Mouse (Mus musculus) gastrocnemius, adult 8-10 months (tissue): Measurements from ENCODE around the gene Bid. TPM values are rescaled to one million over a fixed set of nuclear protein-coding genes. Genes with fewer than 3 reads are reported as not detected.
"Not testable (repeated sequence)": the region's sequence is repeated elsewhere in the genome, so short reads cannot be mapped to it uniquely, and the experiment has no call there.

Experiments used
- DNase-seq, 2 experiments: peaks; one replicate each; pipeline ENCODE4 v3.0.0; 2022; ENCODE audit warnings: low spot score in 2 of 2
- total RNA-seq, 4 experiments: library from RNA; stranded (reverse); gene quantifications; 2 replicates each; pipeline ENCODE4 v1.2.4; 2022

Bid gene
- total RNA-seq, 4 experiments from 2014 or later = 0.31 to 0.76 (median 0.66) TPM

- DNase-seq = no peak
These were observed 11.5 kb downstream of the Bid start for GRCm38 (mm10) chr6:120905111-120905510.

- no peak for DNase-seq
These were observed 12.7 kb downstream of the Bid start for GRCm38 (mm10) chr6:120903961-120904360.

- peak in 1 of 2 experiments; percentile 27 for DNase-seq
These were observed 13.2 kb downstream of the Bid start for GRCm38 (mm10) chr6:120903450-120903912.

DNA sequence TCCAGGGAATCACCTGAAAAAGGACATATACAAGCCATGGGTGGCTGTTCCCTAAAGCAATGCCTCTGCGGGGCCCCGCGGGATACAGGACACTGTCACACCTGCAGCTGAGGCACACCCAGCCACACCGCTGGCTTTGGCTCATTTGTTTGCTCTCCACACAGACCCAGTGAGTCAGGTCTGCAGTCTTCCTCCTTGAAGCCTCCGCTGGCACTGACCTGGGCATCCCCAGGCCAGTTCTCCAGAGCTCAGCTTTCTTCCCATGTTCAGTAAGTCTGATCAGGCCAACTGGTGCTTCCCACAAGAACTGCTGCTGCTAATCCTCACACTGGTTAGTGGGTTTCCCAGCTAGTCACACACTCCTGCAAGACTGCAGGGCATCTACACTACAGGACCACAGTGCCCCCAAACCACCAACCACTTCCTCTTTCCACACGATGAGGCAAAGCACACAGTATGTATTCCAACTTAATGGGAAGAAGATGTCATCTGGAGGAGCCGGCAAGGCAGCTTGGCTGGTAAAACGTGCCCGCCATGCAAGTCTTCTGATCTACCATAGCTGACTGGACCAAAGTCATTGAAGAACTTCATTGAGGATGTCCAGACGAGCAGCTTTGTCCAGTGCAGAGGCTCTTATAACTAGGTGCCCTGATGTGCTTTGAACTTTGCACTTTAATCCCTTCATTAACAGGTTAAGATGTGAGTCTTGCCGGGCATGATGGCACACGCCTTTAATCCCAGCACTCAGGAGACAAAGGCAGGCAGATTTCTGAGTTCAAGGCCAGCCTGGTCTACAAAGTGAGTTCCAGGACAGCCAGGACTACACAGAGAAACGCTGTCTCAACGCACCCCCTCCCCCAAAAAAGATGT is 14.6 kb downstream of the Bid start:
- no peak for DNase-seq

GRCm38 (mm10) chr6:120898188-120898833 is 18.3 kb downstream of the Bid start:
- DNase-seq = no peak

DNA sequence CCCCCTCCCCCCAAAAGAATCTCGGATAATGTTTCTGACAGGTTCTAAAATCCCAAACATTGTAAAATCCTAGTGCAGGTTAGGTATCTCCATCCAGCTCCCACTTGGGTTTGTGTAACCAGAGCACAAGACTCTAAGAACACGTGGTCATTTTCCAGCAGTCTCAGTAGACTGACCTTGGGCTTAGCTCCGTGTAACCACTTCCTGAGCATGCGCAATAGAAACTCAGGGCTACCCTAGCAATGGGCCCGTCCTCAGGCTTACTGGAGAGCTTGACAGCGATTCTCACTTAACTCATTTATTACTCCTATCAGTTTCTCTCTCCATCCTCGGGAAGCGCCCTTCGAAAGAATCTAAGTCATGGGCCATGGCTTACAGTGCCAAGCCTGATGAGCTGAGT is 22.1 kb downstream of the Bid start:
- DNase-seq = no peak

- no peak for DNase-seq
These were observed 22.6 kb downstream of the Bid start for GRCm38 (mm10) chr6:120894089-120894488.

DNA sequence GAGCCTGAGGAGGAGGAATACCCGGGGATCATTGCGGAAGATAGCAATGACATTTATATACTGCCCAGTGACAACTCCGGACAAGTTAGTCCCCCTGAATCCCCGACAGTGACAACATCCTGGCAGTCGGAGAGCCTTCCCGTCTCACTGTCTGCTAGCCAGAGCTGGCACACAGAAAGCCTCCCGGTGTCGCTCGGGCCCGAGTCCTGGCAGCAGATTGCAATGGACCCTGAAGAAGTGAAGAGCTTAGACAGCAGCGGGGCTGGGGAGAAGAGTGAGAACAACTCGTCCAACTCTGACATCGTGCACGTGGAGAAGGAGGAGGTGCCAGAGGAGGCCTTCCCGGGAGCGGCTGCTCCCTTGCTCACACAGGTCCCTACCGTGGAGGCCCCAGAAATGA is 30.0 kb downstream of the Bid start:
- DNase-seq = no peak

DNA sequence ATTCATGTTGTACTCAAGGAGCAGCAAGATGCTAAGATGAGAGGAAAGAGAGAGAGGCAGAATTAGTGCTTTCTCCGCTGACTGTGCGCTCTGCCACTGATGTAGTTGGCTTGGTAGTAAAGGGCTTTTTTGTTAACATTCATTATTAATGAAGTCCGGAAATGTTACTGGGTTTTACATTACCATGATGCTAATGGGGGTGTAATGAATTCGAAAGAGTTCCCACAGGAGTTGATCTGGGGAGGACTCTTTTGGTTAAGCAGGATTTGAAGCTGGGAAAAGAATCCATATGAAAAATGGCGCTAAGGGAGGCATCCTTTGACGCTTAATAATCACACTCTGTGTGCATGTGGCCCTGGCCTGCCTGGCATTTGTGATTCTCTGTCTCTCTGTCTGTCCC is 32.2 kb downstream of the Bid start:
- DNase-seq = no peak

- no peak for DNase-seq
These were observed 37.6 kb downstream of the Bid start for GRCm38 (mm10) chr6:120879046-120879445.

- no peak for DNase-seq
These were observed 42.8 kb downstream of the Bid start for GRCm38 (mm10) chr6:120873874-120874273.

DNA sequence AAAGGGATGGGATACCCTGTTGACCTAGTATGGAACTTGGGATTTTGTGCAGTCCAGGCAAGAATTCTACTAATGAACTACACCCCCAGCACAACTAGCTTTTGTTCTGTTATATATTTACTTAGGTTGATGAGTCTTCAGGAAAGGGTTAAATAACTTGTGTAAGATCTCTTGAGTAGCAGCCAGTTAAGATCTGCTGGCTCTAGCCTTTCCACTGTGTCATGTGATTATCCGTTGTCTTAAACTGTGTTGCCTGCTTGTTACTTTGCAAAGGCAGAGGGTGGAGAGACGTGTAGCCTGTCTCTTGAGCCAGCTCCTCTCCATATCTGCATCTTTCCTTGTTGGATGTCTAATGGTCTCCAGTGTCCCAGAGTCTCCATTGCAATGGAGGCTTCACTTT is 45.4 kb downstream of the Bid start:
- no peak for DNase-seq

DNA sequence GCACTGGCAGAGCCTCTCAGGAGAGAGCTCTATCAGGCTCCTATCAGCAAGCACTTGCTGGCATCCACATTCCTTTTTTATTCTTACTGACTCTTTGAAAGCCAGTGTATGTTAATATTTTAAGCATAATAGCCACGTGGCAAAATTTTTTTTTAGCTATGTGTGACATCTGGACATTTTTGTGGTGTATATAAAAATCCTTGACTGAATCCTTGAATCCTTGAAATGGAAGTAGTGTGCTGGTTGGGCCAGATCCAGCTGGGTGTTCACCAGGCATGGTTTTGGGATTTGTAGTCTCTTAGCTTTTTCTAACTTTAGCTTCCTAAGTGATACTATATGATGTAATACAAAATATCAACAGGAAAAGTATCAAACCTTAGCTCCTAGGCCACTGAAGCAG is 47.8 kb downstream of the Bid start:
- no peak for DNase-seq

- DNase-seq = no peak
These were observed 50.4 kb downstream of the Bid start for GRCm38 (mm10) chr6:120866051-120866814.

- no peak for DNase-seq
These were observed 56.6 kb downstream of the Bid start for GRCm38 (mm10) chr6:120860079-120860478.

GRCm38 (mm10) chr6:120858217-120858711 is 58.4 kb downstream of the Bid start:
- DNase-seq = no peak

- DNase-seq = no peak
These were observed 62.2 kb downstream of the Bid start for GRCm38 (mm10) chr6:120854413-120854812.

DNA sequence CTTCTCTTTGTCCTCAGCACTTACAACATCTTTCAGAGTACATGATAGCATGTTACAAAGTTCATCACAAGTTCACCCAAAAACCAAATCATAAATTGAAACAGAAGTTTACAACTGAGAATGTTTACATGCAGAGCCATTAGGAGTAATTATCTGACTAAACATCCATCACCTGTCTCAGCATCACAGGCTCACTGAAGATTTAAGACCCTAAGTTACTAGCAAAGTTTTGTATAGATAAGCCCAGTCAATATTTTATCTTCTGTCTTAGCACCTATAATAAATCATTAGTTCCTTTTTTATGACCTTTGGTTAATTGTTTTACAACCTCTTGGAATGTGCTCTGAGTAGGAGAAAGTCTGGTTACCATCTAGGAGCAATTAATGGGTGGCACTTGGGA is 65.9 kb downstream of the Bid start:
- DNase-seq = not testable (repeated sequence)
